Mouse (Mus musculus): ENCODE measurements around the gene Slc35c2.

- TF ChIP-seq CTCF (IDR thresholded peaks at IDR 0.05; ENCODE audit: low read depth, low read length) (no peak), POLR2A (IDR thresholded peaks at IDR 0.05; ENCODE audit: extremely low read depth, insufficient read depth, low read length) (no peak)
Measured at GRCm38 (mm10) chr2:165329703-165330102, 42.0 kb upstream of the Slc35c2 start.

Data from liver, adult 2 months (tissue).